ENCODE assay signal across 25 mouse cellular contexts in genomic region chr17:79971721-79972336, GRCm38 (mm10).
DNase-seq lines count a peak whose midpoint lies in the region; ATAC-seq and TF ChIP-seq lines count a peak whose summit lies in the region.
"Had no signal": no experiment of that assay in that cellular context is flagged by ENCODE, and none has a peak within 500 bp of the region (broad histone marks: within the 10 kb centered on the region; RNA-seq: fewer than 3 reads in every experiment).

No protein-coding gene starts in this region.

- TF ChIP-seq CTCF in left cerebral cortex, adult 2 months (IDR thresholded peaks at IDR 0.05), result no peak

- WGBS in liver, embryonic 12.5 days (ENCODE audit: insufficient replicate concordance), result 51% methylated on average over 8 of the region's 8 CpGs
- WGBS in stomach, embryonic 15.5 days, result 69% methylated on average over 8 of the region's 8 CpGs

- no peak for ATAC-seq in liver, embryonic 12.5 days
- no peak for ATAC-seq in stomach, embryonic 15.5 days (ENCODE audit: insufficient read depth, low FRiP score, low read depth)
- ATAC-seq in megakaryocyte, adult 5-6 weeks (ENCODE audit: poor library complexity, severe bottlenecking), result no peak
- ATAC-seq: activated CD4-positive, CD25-positive, alpha-beta regulatory T cell, adult 4 months; hindbrain, embryonic 16.5 days; midbrain, embryonic 16.5 days had no signal

- no peak overlapping the region for H3K27ac ChIP-seq in liver, embryonic 12.5 days
- H3K27ac ChIP-seq in stomach, embryonic 15.5 days, result peak overlapping the region; percentile 49
- no peak overlapping the region for H3K27ac ChIP-seq in left cerebral cortex, adult 2 months
- H3K27ac ChIP-seq: forebrain, embryonic 12.5 days; gastrocnemius, adult 2 months; limb, embryonic 12.5 days; neural tube, embryonic 13.5 days had no signal

- H3K9ac ChIP-seq in liver, embryonic 12.5 days, result no peak overlapping the region
- H3K9ac ChIP-seq in stomach, embryonic 15.5 days, result no peak overlapping the region
- H3K9ac ChIP-seq: embryonic facial prominence, embryonic 12.5 days; forebrain, embryonic 12.5 days; limb, embryonic 12.5 days; lung, embryonic 14.5 days; neural tube, embryonic 13.5 days had no signal

- peaks cover 88% of the 10 kb centered on the region for H3K4me1 ChIP-seq in liver, embryonic 12.5 days
- peaks cover 36% of the 10 kb centered on the region for H3K4me1 ChIP-seq in stomach, embryonic 15.5 days

- H3K27me3 ChIP-seq in liver, embryonic 12.5 days (replicated peaks), result peaks cover 27% of the 10 kb centered on the region
- no peaks in the 10 kb centered on the region for H3K27me3 ChIP-seq in stomach, embryonic 15.5 days (replicated peaks)
- H3K27me3 ChIP-seq: limb, embryonic 12.5 days; neural tube, embryonic 13.5 days had no signal

- DNase-seq in embryo, embryonic 10.5 days (ENCODE audit: low spot score), result peak; percentile 17
- no peak for DNase-seq in embryo, embryonic 11 days
- peak; percentile 87 for DNase-seq in fat pad, adult 2 months (ENCODE audit: extremely low read depth, low read depth, low spot score)
- no peak for DNase-seq in frontal cortex, postnatal 25 days (ENCODE audit: low spot score in 2 of 2)
- no peak for DNase-seq in left cerebral cortex, adult 2 months (ENCODE audit: extremely low spot score in 1 of 2, low spot score in 2 of 2)
- DNase-seq: adrenal gland, postnatal 14 days; cerebellum, adult 9-11 months; gastrocnemius, adult 2 months; heart, postnatal 4 days; kidney, adult 11 months; kidney, postnatal 10 days; lung, embryonic 14.5 days; lung, postnatal 4 days; retina, postnatal 1 day had no signal

- H3K36me3 ChIP-seq in liver, embryonic 12.5 days, result no peaks in the 10 kb centered on the region
- no peaks in the 10 kb centered on the region for H3K36me3 ChIP-seq in stomach, embryonic 15.5 days
- H3K36me3 ChIP-seq: embryonic facial prominence, embryonic 12.5 days; forebrain, embryonic 12.5 days; limb, embryonic 12.5 days; neural tube, embryonic 13.5 days had no signal

- peak overlapping the region; percentile 51 for H3K4me2 ChIP-seq in liver, embryonic 12.5 days
- no peak overlapping the region for H3K4me2 ChIP-seq in stomach, embryonic 15.5 days
- H3K4me2 ChIP-seq: embryonic facial prominence, embryonic 12.5 days; forebrain, embryonic 12.5 days; limb, embryonic 12.5 days; lung, embryonic 14.5 days; neural tube, embryonic 13.5 days had no signal

- intact Hi-C loops in left cerebral cortex, adult 2 months (cut with DNase I), result no loop called here

- peak overlapping the region; percentile 26 for H3K4me3 ChIP-seq in liver, embryonic 12.5 days
- no peak overlapping the region for H3K4me3 ChIP-seq in stomach, embryonic 15.5 days (replicated peaks)
- H3K4me3 ChIP-seq in left cerebral cortex, adult 2 months, result no peak overlapping the region
- H3K4me3 ChIP-seq: embryonic facial prominence, embryonic 12.5 days; forebrain, embryonic 12.5 days; gastrocnemius, adult 2 months; limb, embryonic 12.5 days; myocyte; neural tube, embryonic 13.5 days had no signal

- no peaks in the 10 kb centered on the region for H3K9me3 ChIP-seq in liver, embryonic 12.5 days (replicated peaks)
- no peaks in the 10 kb centered on the region for H3K9me3 ChIP-seq in stomach, embryonic 15.5 days
- H3K9me3 ChIP-seq: embryonic facial prominence, embryonic 12.5 days; forebrain, embryonic 12.5 days; limb, embryonic 12.5 days; neural tube, embryonic 13.5 days had no signal

Comparison
In these comparisons a context has a peak if more than half of its experiments do, and no peak if none do; other contexts are left out.
1. DNase-seq: peak in embryo, embryonic 10.5 days (single experiment) and fat pad, adult 2 months (single experiment); none in embryo, embryonic 11 days (single experiment), frontal cortex, postnatal 25 days (0 of 2) and left cerebral cortex, adult 2 months (0 of 2).